Mouse (Mus musculus): ENCODE data around the gene Dag1. TPM values are rescaled to one million over a fixed set of nuclear protein-coding genes. Genes with fewer than 3 reads are reported as not detected.
A peak's percentile ranks its signal among the peaks of the same experiment; 100 is the strongest.

Gene Dag1
- total RNA-seq (2014; fragmentation: Nextera tagmentation) = 21.9 and 22.1 TPM in 2 replicates
- 6.0 and 6.1 TPM in 2 replicates for total RNA-seq (2017)
- polyA plus RNA-seq (2012) = 11.9 and 13.5 TPM in 2 replicates

- no peak for TF ChIP-seq CTCF (IDR thresholded peaks at IDR 0.05; ENCODE audit: low read depth, low read length)
- TF ChIP-seq GATA1 (IDR thresholded peaks at IDR 0.05; ENCODE audit: borderline replicate concordance, low read length) = no peak
- no peak for TF ChIP-seq GATA2 (IDR thresholded peaks at IDR 0.05; ENCODE audit: borderline replicate concordance, low read depth, low read length)
- TF ChIP-seq POLR2AphosphoS5 (IDR thresholded peaks at IDR 0.05; ENCODE audit: insufficient replicate concordance, low read depth, low read length) = no peak
- no peak for TF ChIP-seq TAL1 (conservative IDR thresholded peaks at IDR 0.05; ENCODE audit: low read depth, low read length)
- H3K36me3 ChIP-seq (replicated peaks) = peaks cover 9% of the 10 kb centered on the region
- peak; percentile 66 for ATAC-seq (ENCODE audit: extremely low read depth, insufficient number of reproducible peaks, low FRiP score, poor library complexity, severe bottlenecking)
- H3K27me3 ChIP-seq (ENCODE audit: insufficient read depth, low read length) = peaks cover 12% of the 10 kb centered on the region
- H3K4me1 ChIP-seq (ENCODE audit: insufficient read depth, low read depth, low read length) = peaks cover 36% of the 10 kb centered on the region
- peak; percentile 94 for DNase-seq (ENCODE audit: low spot score)
- peak within 1 kb of the TSS; percentile 94 for H3K4me3 ChIP-seq (ENCODE audit: low read depth, low read length)
- H3K9me3 ChIP-seq (replicated peaks) = no peaks in the 10 kb centered on the region
Measured at GRCm38 (mm10) chr9:108263690-108264190, at the start of gene Dag1. Gene Dag1, minus strand, starts transcription at chr9:108263958.

DNA sequence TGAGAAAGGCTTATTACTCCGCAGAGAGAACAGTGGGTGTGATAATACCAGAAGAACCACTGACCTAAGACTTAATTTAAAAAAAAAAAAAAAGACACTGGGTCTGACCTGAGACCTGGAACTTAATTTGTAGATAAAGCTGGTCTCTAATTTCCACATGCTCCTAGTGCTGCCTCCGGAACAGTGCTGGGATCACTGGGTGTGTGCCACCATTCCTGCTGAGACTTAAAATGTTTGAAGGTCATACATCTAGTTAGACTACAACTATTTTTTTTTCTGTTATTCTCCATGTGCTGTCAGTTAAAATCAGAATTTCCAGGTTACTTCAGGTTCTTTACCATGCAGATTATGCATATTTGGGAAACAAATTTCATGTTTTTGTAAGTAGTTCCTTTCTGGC, 44.4 kb upstream of the Dag1 start:
- H3K36me3 ChIP-seq (replicated peaks) = peaks cover 41% of the 10 kb centered on the region
- H3K4me1 ChIP-seq (ENCODE audit: insufficient read depth, low read depth, low read length) = peaks cover 44% of the 10 kb centered on the region
- H3K27me3 ChIP-seq (ENCODE audit: insufficient read depth, low read length) = no peaks in the 10 kb centered on the region
- peak overlapping the region; percentile 73 for H3K4me3 ChIP-seq (ENCODE audit: low read depth, low read length)
- ATAC-seq (ENCODE audit: extremely low read depth, insufficient number of reproducible peaks, low FRiP score, poor library complexity, severe bottlenecking) = no peak
- no peak for DNase-seq (ENCODE audit: low spot score)
- no peak for TF ChIP-seq CTCF (IDR thresholded peaks at IDR 0.05; ENCODE audit: low read depth, low read length)
- no peak for TF ChIP-seq POLR2AphosphoS5 (IDR thresholded peaks at IDR 0.05; ENCODE audit: insufficient replicate concordance, low read depth, low read length)
- no peak for TF ChIP-seq GATA1 (IDR thresholded peaks at IDR 0.05; ENCODE audit: borderline replicate concordance, low read length)
- TF ChIP-seq GATA2 (IDR thresholded peaks at IDR 0.05; ENCODE audit: borderline replicate concordance, low read depth, low read length) = no peak
- no peak for TF ChIP-seq TAL1 (conservative IDR thresholded peaks at IDR 0.05; ENCODE audit: low read depth, low read length)
- no peaks in the 10 kb centered on the region for H3K9me3 ChIP-seq (replicated peaks)

DNA sequence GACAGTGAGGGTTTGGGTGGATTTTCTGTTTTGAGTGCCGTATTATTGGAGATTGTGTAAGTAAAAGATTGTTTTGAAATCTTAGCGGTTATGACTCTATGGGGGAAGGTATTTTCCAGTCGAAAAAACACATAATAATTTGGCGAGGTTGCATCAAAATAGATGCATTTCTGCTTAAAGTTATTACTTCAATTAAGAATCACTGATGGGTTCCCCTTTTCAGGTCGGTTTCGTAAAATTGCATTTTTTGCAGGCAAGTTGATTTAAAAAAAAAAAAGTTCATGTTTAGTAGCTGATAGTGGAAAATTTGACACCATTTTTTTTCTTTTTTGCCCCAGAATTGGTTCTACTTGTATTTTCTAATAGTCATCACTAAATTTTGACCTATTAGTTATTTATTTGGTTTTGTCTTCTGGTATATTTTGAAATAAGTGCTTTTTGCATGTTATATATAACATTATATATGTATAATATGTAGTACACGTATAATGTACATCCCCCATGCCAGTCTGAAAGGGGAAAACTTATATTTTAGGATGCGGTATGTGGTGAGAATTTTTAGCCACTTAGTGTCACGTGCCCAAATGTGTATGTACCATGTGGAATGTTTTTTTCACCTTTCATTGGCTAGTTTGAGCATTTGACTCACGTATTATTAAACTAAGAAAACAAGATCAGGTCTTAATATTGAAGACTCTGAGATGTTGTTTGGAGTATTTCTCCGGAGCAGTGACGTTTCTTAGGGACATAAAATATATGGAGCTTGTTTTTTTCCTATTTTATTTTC, 43.5 kb upstream of the Dag1 start:
- DNase-seq (ENCODE audit: low spot score) = no peak
- Histone ChIP-seq H3K36me3 (replicated peaks) (peaks cover 45% of the 10 kb centered on the region), H3K27me3 (ENCODE audit: insufficient read depth, low read length) (no peaks in the 10 kb centered on the region), H3K4me1 (ENCODE audit: insufficient read depth, low read depth, low read length) (peaks cover 41% of the 10 kb centered on the region), H3K4me3 (ENCODE audit: low read depth, low read length) (peak overlapping the region; percentile 73), H3K9me3 (replicated peaks) (no peaks in the 10 kb centered on the region)
- TF ChIP-seq POLR2AphosphoS5 (IDR thresholded peaks at IDR 0.05; ENCODE audit: insufficient replicate concordance, low read depth, low read length) = no peak
- ATAC-seq (ENCODE audit: extremely low read depth, insufficient number of reproducible peaks, low FRiP score, poor library complexity, severe bottlenecking) = no peak

- Histone ChIP-seq H3K9me3 (replicated peaks) (no peaks in the 10 kb centered on the region), H3K4me3 (ENCODE audit: low read depth, low read length) (peak overlapping the region; percentile 73), H3K27me3 (ENCODE audit: insufficient read depth, low read length) (no peaks in the 10 kb centered on the region), H3K36me3 (replicated peaks) (peaks cover 44% of the 10 kb centered on the region), H3K4me1 (ENCODE audit: insufficient read depth, low read depth, low read length) (peaks cover 35% of the 10 kb centered on the region)
- peak; percentile 81 for DNase-seq (ENCODE audit: low spot score)
- no peak for ATAC-seq (ENCODE audit: extremely low read depth, insufficient number of reproducible peaks, low FRiP score, poor library complexity, severe bottlenecking)
- no peak for TF ChIP-seq GATA2 (IDR thresholded peaks at IDR 0.05; ENCODE audit: borderline replicate concordance, low read depth, low read length)
- TF ChIP-seq CTCF (IDR thresholded peaks at IDR 0.05; ENCODE audit: low read depth, low read length) = no peak
- TF ChIP-seq TAL1 (conservative IDR thresholded peaks at IDR 0.05; ENCODE audit: low read depth, low read length) = no peak
- TF ChIP-seq GATA1 (IDR thresholded peaks at IDR 0.05; ENCODE audit: borderline replicate concordance, low read length) = no peak
- no peak for TF ChIP-seq POLR2AphosphoS5 (IDR thresholded peaks at IDR 0.05; ENCODE audit: insufficient replicate concordance, low read depth, low read length)
Measured at GRCm38 (mm10) chr9:108306571-108306980, 42.8 kb upstream of the Dag1 start.

DNA sequence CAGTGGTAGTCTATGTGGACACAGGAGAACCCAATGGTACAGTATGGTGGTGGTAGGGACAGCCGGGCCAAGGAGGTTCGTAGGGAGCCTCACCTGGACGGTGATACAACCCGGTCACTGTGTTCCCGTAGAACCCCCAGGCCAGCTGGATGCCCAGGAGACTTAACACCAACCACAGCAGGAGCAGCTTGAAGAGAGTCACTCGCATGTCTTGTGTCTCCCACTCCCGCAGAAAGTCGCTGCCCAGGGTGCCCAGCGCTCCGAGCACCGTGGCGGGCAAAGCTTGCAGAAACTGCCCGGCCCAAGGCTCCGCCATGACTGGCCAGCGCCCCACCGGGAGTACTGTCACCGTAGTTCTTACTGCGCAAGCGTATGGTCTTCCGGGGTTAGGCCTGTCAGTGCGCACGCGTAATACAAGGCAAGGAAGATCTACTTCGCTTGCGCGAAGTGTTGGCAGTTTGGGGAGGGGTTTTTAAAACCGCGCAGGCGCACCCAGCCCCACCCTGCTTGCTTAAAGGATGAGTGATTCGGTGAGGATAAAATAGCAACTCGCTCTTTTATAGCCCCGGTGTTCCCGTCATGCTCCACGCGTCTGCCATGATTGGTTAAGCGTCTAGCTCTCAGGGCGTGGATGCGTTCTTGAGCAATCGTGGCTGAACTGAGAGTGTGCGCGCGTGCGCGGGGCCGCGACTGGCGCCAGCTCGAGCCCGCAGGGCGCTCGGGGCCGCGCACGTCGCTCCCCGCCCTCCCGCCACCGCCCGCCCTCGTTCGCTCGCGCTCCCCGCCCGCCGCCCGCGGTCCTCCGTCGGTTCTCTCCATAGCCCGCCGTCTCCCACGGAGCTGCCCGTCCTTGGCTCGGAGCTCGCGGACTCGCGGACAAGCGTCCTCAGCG, 42.1 kb upstream of the Dag1 start, which contains the start of the genes Rhoa and Tcta:
Gene Rhoa, plus strand, starts transcription at position 501 of the 892 bp plus-strand sequence.
Gene Tcta, minus strand, starts transcription at position 532 of the 892 bp plus-strand sequence.
- Histone ChIP-seq H3K36me3 (replicated peaks) (peaks cover 42% of the 10 kb centered on the region), H3K9me3 (replicated peaks) (no peaks in the 10 kb centered on the region), H3K4me1 (ENCODE audit: insufficient read depth, low read depth, low read length) (peaks cover 29% of the 10 kb centered on the region), H3K4me3 (ENCODE audit: low read depth, low read length) (peak within 1 kb of the TSS; percentile 73), H3K27me3 (ENCODE audit: insufficient read depth, low read length) (no peaks in the 10 kb centered on the region)
- ATAC-seq (ENCODE audit: extremely low read depth, insufficient number of reproducible peaks, low FRiP score, poor library complexity, severe bottlenecking) = peak; percentile 93
- TF ChIP-seq GATA1 (IDR thresholded peaks at IDR 0.05; ENCODE audit: borderline replicate concordance, low read length) (no peak), POLR2AphosphoS5 (IDR thresholded peaks at IDR 0.05; ENCODE audit: insufficient replicate concordance, low read depth, low read length) (peak; percentile 92), GATA2 (IDR thresholded peaks at IDR 0.05; ENCODE audit: borderline replicate concordance, low read depth, low read length) (no peak), CTCF (IDR thresholded peaks at IDR 0.05; ENCODE audit: low read depth, low read length) (no peak), TAL1 (conservative IDR thresholded peaks at IDR 0.05; ENCODE audit: low read depth, low read length) (no peak)
- peak; percentile 97 for DNase-seq (ENCODE audit: low spot score)

GRCm38 (mm10) chr9:108305170-108305569, 41.4 kb upstream of the Dag1 start:
- no peak for ATAC-seq (ENCODE audit: extremely low read depth, insufficient number of reproducible peaks, low FRiP score, poor library complexity, severe bottlenecking)
- no peaks in the 10 kb centered on the region for H3K9me3 ChIP-seq (replicated peaks)
- H3K4me3 ChIP-seq (ENCODE audit: low read depth, low read length) = peak overlapping the region; percentile 73
- H3K4me1 ChIP-seq (ENCODE audit: insufficient read depth, low read depth, low read length) = peaks cover 26% of the 10 kb centered on the region
- DNase-seq (ENCODE audit: low spot score) = no peak
- peaks cover 47% of the 10 kb centered on the region for H3K36me3 ChIP-seq (replicated peaks)
- H3K27me3 ChIP-seq (ENCODE audit: insufficient read depth, low read length) = no peaks in the 10 kb centered on the region
- TF ChIP-seq GATA1 (IDR thresholded peaks at IDR 0.05; ENCODE audit: borderline replicate concordance, low read length) = no peak
- TF ChIP-seq GATA2 (IDR thresholded peaks at IDR 0.05; ENCODE audit: borderline replicate concordance, low read depth, low read length) = no peak
- TF ChIP-seq POLR2AphosphoS5 (IDR thresholded peaks at IDR 0.05; ENCODE audit: insufficient replicate concordance, low read depth, low read length) = no peak
- no peak for TF ChIP-seq CTCF (IDR thresholded peaks at IDR 0.05; ENCODE audit: low read depth, low read length)
- TF ChIP-seq TAL1 (conservative IDR thresholded peaks at IDR 0.05; ENCODE audit: low read depth, low read length) = no peak
